Mouse (Mus musculus) liver, embryonic 15.5 days (tissue): Measurements from ENCODE around the gene Klhdc3. TPM values are rescaled to one million over a fixed set of nuclear protein-coding genes. Genes with fewer than 3 reads are reported as not detected.
A peak's percentile ranks its signal among the peaks of the same experiment; 100 is the strongest.

Experiments used
- ATAC-seq: fragments of 200-750 bp; cut with Nextera tagmentation; 2 replicates; pipeline ENCODE4 v1.8.0; 2017; ENCODE audit warnings: moderate number of reproducible peaks, mild to moderate bottlenecking, moderate library complexity; ENCODE audit not compliant: insufficient read depth
- H3K27ac ChIP-seq: fragments of 300-500 bp; sonication (generic); replicated peaks from 2 replicates; pipeline ENCODE4 v1.5.1; 2015; ENCODE audit warnings: mild to moderate bottlenecking, inconsistent platforms
- H3K27me3 ChIP-seq: fragments of 300-500 bp; sonication (generic); 2 replicates; pipeline ENCODE4 v1.6.1; 2015; ENCODE audit warnings: mild to moderate bottlenecking, inconsistent platforms
- H3K36me3 ChIP-seq: fragments of 300-500 bp; sonication (generic); replicated peaks from 2 replicates; pipeline ENCODE4 v1.6.1; 2015; ENCODE audit warnings: moderate library complexity, mild to moderate bottlenecking, inconsistent platforms
- H3K4me1 ChIP-seq: fragments of 300-500 bp; sonication (generic); replicated peaks from 2 replicates; pipeline ENCODE4 v1.6.1; 2015; ENCODE audit warnings: inconsistent platforms
- H3K4me2 ChIP-seq: fragments of 300-500 bp; sonication (generic); 2 replicates; pipeline ENCODE4 v1.6.1; 2015; ENCODE audit warnings: moderate library complexity, mild to moderate bottlenecking, inconsistent platforms
- H3K4me3 ChIP-seq: fragments of 300-500 bp; sonication (generic); replicated peaks from 2 replicates; pipeline ENCODE4 v1.5.1; 2015; ENCODE audit warnings: mild to moderate bottlenecking, inconsistent platforms
- H3K9ac ChIP-seq: fragments of 300-500 bp; sonication (generic); 2 replicates; pipeline ENCODE4 v1.6.1; 2015; ENCODE audit warnings: moderate library complexity, mild to moderate bottlenecking, inconsistent platforms
- H3K9me3 ChIP-seq: fragments of 300-500 bp; sonication (generic); replicated peaks from 2 replicates; pipeline ENCODE4 v1.6.1; 2016; ENCODE audit warnings: inconsistent platforms
- WGBS: fragments of 180-500 bp; shearing (Covaris S2); methylation state at CpG from one replicate; pipeline ENCODE4 v1.1.7; 2015; ENCODE audit warnings: mixed read lengths; ENCODE audit not compliant: insufficient replicate concordance; 5-methylcytosine and 5-hydroxymethylcytosine counted together
- polyA plus RNA-seq: library from polyadenylated mRNA; unstranded; fragments of >200 nt; fragmentation: Nextera tagmentation; extraction: Ambion mirVana; gene quantifications from 2 replicates; pipeline ENCODE4 v1.2.1, GENCODE M21; 2015

Klhdc3 gene
- polyA plus RNA-seq, 1 experiment from 2014 or later, result 53.4 TPM

GRCm38 (mm10) chr17:46701489-46701888 lies 20.8 kb upstream of the Klhdc3 start:
- Histone ChIP-seq H3K27me3 (no peaks in the 10 kb centered on the region), H3K4me2 (no peak overlapping the region), H3K36me3 (peaks cover 18% of the 10 kb centered on the region; the same call in 1 of the 2 replicates), H3K4me3 (no peak overlapping the region), H3K4me1 (peaks cover 52% of the 10 kb centered on the region), H3K27ac (no peak overlapping the region), H3K9me3 (no peaks in the 10 kb centered on the region), H3K9ac (no peak overlapping the region)
- no peak for ATAC-seq
- 71% methylated on average over 12 of the region's 12 CpGs for WGBS

- Histone ChIP-seq H3K4me3 (no peak overlapping the region), H3K9ac (no peak overlapping the region), H3K4me2 (no peak overlapping the region), H3K9me3 (no peaks in the 10 kb centered on the region), H3K27ac (no peak overlapping the region), H3K36me3 (peaks cover 24% of the 10 kb centered on the region; the same call in 1 of the 2 replicates), H3K27me3 (no peaks in the 10 kb centered on the region), H3K4me1 (peaks cover 38% of the 10 kb centered on the region)
- no peak for ATAC-seq
- WGBS, result 70% methylated on average over 3 of the region's 3 CpGs
These were observed 19.2 kb upstream of the Klhdc3 start for GRCm38 (mm10) chr17:46699912-46700311.

- Histone ChIP-seq H3K9me3 (no peaks in the 10 kb centered on the region), H3K27ac (no peak overlapping the region), H3K36me3 (peaks cover 24% of the 10 kb centered on the region), H3K4me1 (peaks cover 37% of the 10 kb centered on the region), H3K4me3 (no peak overlapping the region), H3K4me2 (no peak overlapping the region), H3K9ac (no peak overlapping the region), H3K27me3 (no peaks in the 10 kb centered on the region)
- WGBS, result 60% methylated on average over 5 of the region's 5 CpGs
- no peak for ATAC-seq
These were observed 18.5 kb upstream of the Klhdc3 start for GRCm38 (mm10) chr17:46699245-46699644.

- ATAC-seq, result no peak
- 82% methylated on average over 6 of the region's 6 CpGs for WGBS
These were observed 17.8 kb upstream of the Klhdc3 start for GRCm38 (mm10) chr17:46698515-46698914.

GRCm38 (mm10) chr17:46694517-46695063 lies 13.9 kb upstream of the Klhdc3 start:
- Histone ChIP-seq H3K36me3 (peaks cover 20% of the 10 kb centered on the region), H3K9ac (no peak overlapping the region), H3K4me2 (no peak overlapping the region), H3K4me3 (no peak overlapping the region), H3K9me3 (no peaks in the 10 kb centered on the region), H3K27me3 (no peaks in the 10 kb centered on the region), H3K4me1 (peaks cover 22% of the 10 kb centered on the region), H3K27ac (no peak overlapping the region)
- ATAC-seq, result no peak
- WGBS, result 82% methylated on average over 1 of the region's 1 CpGs

More at GRCm38 (mm10) chr17:46698515-46698914, 17.8 kb upstream of the Klhdc3 start:
- H3K9me3 ChIP-seq, result no peaks in the 10 kb centered on the region
- H3K4me1 ChIP-seq, result peaks cover 30% of the 10 kb centered on the region
- peaks cover 24% of the 10 kb centered on the region for H3K36me3 ChIP-seq
- H3K27me3 ChIP-seq, result no peaks in the 10 kb centered on the region
- no peak overlapping the region for H3K9ac ChIP-seq
- no peak overlapping the region for H3K4me3 ChIP-seq
- no peak overlapping the region for H3K4me2 ChIP-seq
- no peak overlapping the region for H3K27ac ChIP-seq

GRCm38 (mm10) chr17:46691390-46691789 lies 10.7 kb upstream of the Klhdc3 start:
- WGBS, result 71% methylated on average over 2 of the region's 2 CpGs
- H3K27ac ChIP-seq, result no peak overlapping the region
- H3K9ac ChIP-seq, result no peak overlapping the region
- H3K4me2 ChIP-seq, result no peak overlapping the region
- H3K4me3 ChIP-seq, result no peak overlapping the region
- no peak for ATAC-seq
- H3K27me3 ChIP-seq, result no peaks in the 10 kb centered on the region
- H3K4me1 ChIP-seq, result peaks cover 16% of the 10 kb centered on the region; the same call in 1 of the 2 replicates
- peaks cover 15% of the 10 kb centered on the region for H3K36me3 ChIP-seq
- no peaks in the 10 kb centered on the region for H3K9me3 ChIP-seq

- peaks cover 17% of the 10 kb centered on the region for H3K36me3 ChIP-seq
- no peak overlapping the region for H3K4me3 ChIP-seq
- peak overlapping the region; percentile 27 for H3K4me2 ChIP-seq
- 38% methylated on average over 12 of the region's 12 CpGs for WGBS
- H3K9me3 ChIP-seq, result no peaks in the 10 kb centered on the region
- no peak overlapping the region for H3K9ac ChIP-seq
- H3K27me3 ChIP-seq, result no peaks in the 10 kb centered on the region
- peak overlapping the region; percentile 22; the same call in 1 of the 2 replicates for H3K27ac ChIP-seq
- peak; percentile 70 for ATAC-seq
- H3K4me1 ChIP-seq, result peaks cover 16% of the 10 kb centered on the region; the same call in 1 of the 2 replicates
These were observed 10.0 kb upstream of the Klhdc3 start for GRCm38 (mm10) chr17:46690665-46691064.

GRCm38 (mm10) chr17:46685913-46686312 lies 5.2 kb upstream of the Klhdc3 start:
- no peak overlapping the region for H3K9ac ChIP-seq
- H3K36me3 ChIP-seq, result peaks cover 46% of the 10 kb centered on the region
- H3K4me2 ChIP-seq, result no peak overlapping the region
- 80% methylated on average over 6 of the region's 6 CpGs for WGBS
- H3K4me3 ChIP-seq, result no peak overlapping the region
- H3K9me3 ChIP-seq, result no peaks in the 10 kb centered on the region
- peaks cover 22% of the 10 kb centered on the region for H3K4me1 ChIP-seq
- no peak for ATAC-seq
- H3K27ac ChIP-seq, result no peak overlapping the region
- no peaks in the 10 kb centered on the region for H3K27me3 ChIP-seq

- 83% methylated on average over 16 of the region's 16 CpGs for WGBS
- peaks cover 51% of the 10 kb centered on the region for H3K36me3 ChIP-seq
These were observed 2.1 kb upstream of the Klhdc3 start for GRCm38 (mm10) chr17:46682654-46683389.

GRCm38 (mm10) chr17:46681466-46682118 lies 878 bp upstream of the Klhdc3 start:
- WGBS, result 21% methylated on average over 12 of the region's 12 CpGs
- peaks cover 56% of the 10 kb centered on the region for H3K36me3 ChIP-seq
- H3K9ac ChIP-seq, result peak overlapping the region; percentile 78
- H3K9me3 ChIP-seq, result no peaks in the 10 kb centered on the region
- ATAC-seq, result no peak
- peak overlapping the region; percentile 91; the same call in 1 of the 2 replicates for H3K27ac ChIP-seq
- H3K27me3 ChIP-seq, result no peaks in the 10 kb centered on the region
- H3K4me1 ChIP-seq, result peaks cover 42% of the 10 kb centered on the region
- H3K4me2 ChIP-seq, result peak overlapping the region; percentile 91
- H3K4me3 ChIP-seq, result peak overlapping the region; percentile 89

More at GRCm38 (mm10) chr17:46682654-46683389, 2.1 kb upstream of the Klhdc3 start:
- Histone ChIP-seq H3K27ac (no peak overlapping the region), H3K4me3 (no peak overlapping the region), H3K9me3 (no peaks in the 10 kb centered on the region), H3K9ac (no peak overlapping the region), H3K27me3 (no peaks in the 10 kb centered on the region), H3K4me2 (no peak overlapping the region), H3K4me1 (peaks cover 39% of the 10 kb centered on the region)
- no peak for ATAC-seq
